Mouse (Mus musculus) midbrain, postnatal 0 days (tissue): ENCODE results near the gene Tfeb. TPM values are rescaled to one million over a fixed set of nuclear protein-coding genes. Genes with fewer than 3 reads are reported as not detected.
A peak's percentile ranks its signal among the peaks of the same experiment; 100 is the strongest.

Experiments
- ATAC-seq: fragments of 200-750 bp; cut with Nextera tagmentation; 2 replicates; pipeline ENCODE4 v1.8.0; 2017; ENCODE audit warnings: moderate number of reproducible peaks, mild to moderate bottlenecking, moderate TSS enrichment, moderate library complexity; ENCODE audit not compliant: low FRiP score
- DNase-seq: peaks from one replicate; pipeline ENCODE4 v3.0.0-alpha.2; 2015; ENCODE audit warnings: low spot score
- H3K27ac ChIP-seq: fragments of 300-500 bp; sonication (generic); 2 replicates; pipeline ENCODE4 v1.5.1; 2014; ENCODE audit warnings: low read depth, mild to moderate bottlenecking, low read length, mixed read lengths
- H3K27me3 ChIP-seq: fragments of 300-500 bp; sonication (generic); 2 replicates; pipeline ENCODE4 v1.6.1; 2014; ENCODE audit warnings: low read length, control low read depth, mixed read lengths; ENCODE audit not compliant: insufficient read depth
- H3K36me3 ChIP-seq: fragments of 300-500 bp; sonication (generic); 2 replicates; pipeline ENCODE4 v1.6.1; 2014; ENCODE audit warnings: low read length, control low read depth, mixed read lengths; ENCODE audit not compliant: insufficient read depth
- H3K4me1 ChIP-seq: fragments of 300-500 bp; sonication (generic); 2 replicates; pipeline ENCODE4 v1.6.1; 2014; ENCODE audit warnings: mild to moderate bottlenecking, control low read depth, antibody characterized with exemption, low read length, mixed read lengths; ENCODE audit not compliant: insufficient read depth
- H3K4me2 ChIP-seq: fragments of 300-500 bp; sonication (generic); 2 replicates; pipeline ENCODE4 v1.6.1; 2014; ENCODE audit warnings: low read depth, mild to moderate bottlenecking, low read length, mixed read lengths; ENCODE audit not compliant: poor library complexity, severe bottlenecking
- H3K4me3 ChIP-seq: fragments of 300-500 bp; sonication (generic); 2 replicates; pipeline ENCODE4 v1.5.1; 2014; ENCODE audit warnings: low read depth, mild to moderate bottlenecking, low read length, moderate library complexity
- H3K9ac ChIP-seq: fragments of 300-500 bp; sonication (generic); replicated peaks from 2 replicates; pipeline ENCODE4 v1.6.1; 2014; ENCODE audit warnings: mild to moderate bottlenecking, low read length, moderate library complexity, mixed read lengths; ENCODE audit not compliant: poor library complexity, severe bottlenecking
- H3K9me3 ChIP-seq: fragments of 300-500 bp; sonication (generic); 2 replicates; pipeline ENCODE4 v1.6.1; 2016; ENCODE audit warnings: low read length, control low read depth
- CTCF ChIP-seq: IDR thresholded peaks from 2 replicates; pipeline ENCODE4 v1.5.1; 2016; ENCODE audit warnings: antibody characterized with exemption, mild to moderate bottlenecking
- WGBS: fragments of 180-500 bp; shearing (Covaris S2); extraction: QIAGEN DNeasy Blood & Tissue Kit; methylation state at CpG from one replicate; pipeline ENCODE4 v1.1.7; 2014; 5-methylcytosine and 5-hydroxymethylcytosine counted together
- polyA plus RNA-seq: library from polyadenylated mRNA; unstranded; fragments of >200 nt; fragmentation: Nextera tagmentation; extraction: Ambion mirVana; gene quantifications from 2 replicates; pipeline ENCODE4 v1.2.1, GENCODE M21; 2015
- total RNA-seq: library from RNA; depleted of rRNA; stranded (reverse); fragments of >200 nt; gene quantifications from 2 replicates; pipeline ENCODE4 v1.2.3, GENCODE M21; 2014

Tfeb gene
- total and polyA plus RNA-seq, 2 experiments from 2014 or later: 4.0 to 9.6 TPM

DNA sequence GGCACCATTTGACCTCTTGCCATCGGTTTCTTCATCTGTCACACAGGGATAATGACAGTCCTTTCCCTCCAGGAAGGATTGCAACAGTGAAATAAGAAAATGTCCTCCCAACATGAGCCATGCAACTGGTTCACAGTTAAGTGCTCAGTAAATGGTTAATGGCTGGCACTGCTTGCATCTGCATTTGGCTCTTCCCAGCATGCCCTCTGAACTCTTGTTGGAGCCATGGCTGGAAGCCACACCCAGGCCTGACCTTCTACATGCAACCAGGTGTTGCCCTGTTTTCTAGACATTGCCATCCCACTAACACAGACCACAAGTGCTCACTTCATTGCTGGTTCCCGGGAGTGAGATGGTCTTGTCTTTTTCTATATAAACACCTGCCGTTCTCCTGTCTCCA is 28.9 kb upstream of the Tfeb start:
- no peak overlapping the region for H3K4me3 ChIP-seq
- H3K27me3 ChIP-seq: no peaks in the 10 kb centered on the region
- no peaks in the 10 kb centered on the region for H3K9me3 ChIP-seq
- no peak overlapping the region for H3K4me2 ChIP-seq
- TF ChIP-seq CTCF: no peak
- H3K9ac ChIP-seq: no peak overlapping the region
- 87% methylated on average over 3 of the region's 3 CpGs for WGBS
- no peaks in the 10 kb centered on the region for H3K4me1 ChIP-seq
- H3K27ac ChIP-seq: no peak overlapping the region
- H3K36me3 ChIP-seq: peaks cover 9% of the 10 kb centered on the region
- no peak for ATAC-seq
- DNase-seq: no peak

GRCm38 (mm10) chr17:47708972-47709371 is 27.9 kb upstream of the Tfeb start:
- TF ChIP-seq CTCF: no peak
- no peaks in the 10 kb centered on the region; the same call in 1 of the 2 replicates for H3K36me3 ChIP-seq
- no peak overlapping the region for H3K27ac ChIP-seq
- WGBS: 79% methylated on average over 4 of the region's 4 CpGs
- H3K9me3 ChIP-seq: no peaks in the 10 kb centered on the region
- ATAC-seq: no peak
- H3K4me1 ChIP-seq: no peaks in the 10 kb centered on the region
- H3K4me2 ChIP-seq: no peak overlapping the region
- no peak for DNase-seq
- no peak overlapping the region for H3K9ac ChIP-seq
- no peaks in the 10 kb centered on the region for H3K27me3 ChIP-seq
- H3K4me3 ChIP-seq: no peak overlapping the region

DNA sequence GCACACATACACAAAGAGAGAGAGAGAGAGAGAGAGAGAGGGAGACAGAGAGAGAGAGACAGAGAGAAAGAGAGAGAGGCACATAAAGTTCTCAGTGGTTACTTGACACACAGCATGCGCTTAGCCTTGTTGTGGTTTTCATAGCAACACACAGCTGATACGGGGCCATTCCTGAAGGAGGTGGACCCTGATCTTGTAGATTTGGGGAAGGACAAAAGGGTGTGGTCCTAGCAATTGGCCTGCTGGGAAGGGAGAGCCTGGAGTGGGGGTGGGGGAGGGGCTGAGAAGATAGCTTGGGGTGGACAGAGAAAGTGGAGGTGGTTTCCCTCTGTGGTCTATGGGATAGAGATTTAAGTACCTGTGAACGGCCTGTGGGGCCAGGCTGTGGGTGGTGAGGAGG is 26.8 kb upstream of the Tfeb start:
- no peaks in the 10 kb centered on the region for H3K27me3 ChIP-seq
- DNase-seq: no peak
- no peak for TF ChIP-seq CTCF
- H3K4me2 ChIP-seq: no peak overlapping the region
- no peak overlapping the region for H3K27ac ChIP-seq
- no peaks in the 10 kb centered on the region; the same call in 1 of the 2 replicates for H3K36me3 ChIP-seq
- H3K9ac ChIP-seq: no peak overlapping the region
- WGBS: 84% methylated on average over 3 of the region's 3 CpGs
- ATAC-seq: no peak
- no peaks in the 10 kb centered on the region for H3K9me3 ChIP-seq
- no peaks in the 10 kb centered on the region for H3K4me1 ChIP-seq
- no peak overlapping the region for H3K4me3 ChIP-seq

- Histone ChIP-seq H3K4me3 (no peak overlapping the region), H3K36me3 (no peaks in the 10 kb centered on the region), H3K9me3 (no peaks in the 10 kb centered on the region), H3K27ac (no peak overlapping the region), H3K4me1 (no peaks in the 10 kb centered on the region), H3K9ac (no peak overlapping the region), H3K27me3 (no peaks in the 10 kb centered on the region), H3K4me2 (no peak overlapping the region)
- 72% methylated on average over 6 of the region's 6 CpGs for WGBS
- TF ChIP-seq CTCF: no peak
- DNase-seq (no peak), ATAC-seq (0 out of 2 replicates have a peak, but pooled peaks have one; percentile 9)
These were observed 24.9 kb upstream of the Tfeb start for GRCm38 (mm10) chr17:47711883-47712282.

DNA sequence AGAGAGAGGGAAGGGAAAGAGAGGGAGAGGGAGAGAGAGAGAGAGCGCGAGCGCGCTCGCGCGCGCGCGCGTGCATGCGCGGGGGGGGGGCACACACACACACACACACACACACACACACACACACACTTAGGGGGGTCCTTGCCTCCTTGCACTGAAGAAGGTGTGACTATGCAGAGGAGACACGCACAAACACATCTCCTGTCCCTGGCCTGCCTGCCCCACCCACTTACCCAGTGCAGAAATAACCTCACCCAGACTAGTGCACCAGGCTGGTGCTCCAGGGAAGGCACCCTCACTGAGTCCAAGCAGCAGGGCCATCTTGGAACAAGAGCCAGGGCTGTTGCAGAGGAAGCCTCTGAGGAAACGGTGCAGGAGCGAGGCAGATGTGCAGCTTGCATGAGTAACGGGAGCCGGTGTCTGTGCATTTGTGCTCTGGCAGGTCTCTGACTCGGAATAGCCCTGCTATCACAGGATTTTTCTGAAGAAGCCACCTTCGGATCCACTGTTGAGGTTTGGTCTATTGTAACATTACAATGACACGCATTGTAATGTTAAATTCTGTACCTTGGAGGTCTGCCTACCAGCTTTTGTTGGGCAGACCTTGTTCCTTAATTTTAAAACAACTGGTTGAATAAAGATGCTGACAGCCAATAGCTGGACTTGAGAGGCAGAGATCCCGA is 23.8 kb upstream of the Tfeb start:
- no peak for TF ChIP-seq CTCF
- no peak for DNase-seq
- Histone ChIP-seq H3K4me1 (no peaks in the 10 kb centered on the region), H3K9ac (no peak overlapping the region), H3K36me3 (no peaks in the 10 kb centered on the region), H3K9me3 (no peaks in the 10 kb centered on the region), H3K4me2 (no peak overlapping the region), H3K27me3 (no peaks in the 10 kb centered on the region), H3K27ac (peak overlapping the region; percentile 55; the same call in 1 of the 2 replicates), H3K4me3 (no peak overlapping the region)
- WGBS: 40% methylated on average over 10 of the region's 22 CpGs
- ATAC-seq: no peak

- WGBS: 55% methylated on average over 3 of the region's 3 CpGs
- TF ChIP-seq CTCF: no peak
- ATAC-seq: no peak
These were observed 21.8 kb upstream of the Tfeb start for GRCm38 (mm10) chr17:47715037-47715436.

More at GRCm38 (mm10) chr17:47715037-47715436, 21.8 kb upstream of the Tfeb start:
- no peak for DNase-seq
- Histone ChIP-seq H3K9ac (no peak overlapping the region), H3K4me3 (no peak overlapping the region), H3K9me3 (no peaks in the 10 kb centered on the region), H3K27me3 (no peaks in the 10 kb centered on the region), H3K4me2 (no peak overlapping the region), H3K4me1 (no peaks in the 10 kb centered on the region), H3K36me3 (no peaks in the 10 kb centered on the region), H3K27ac (no peak overlapping the region)
